Comparison of ENCODE assay signal across 25 mouse cellular contexts in genomic region chr12:16539965-16540661, GRCm38 (mm10).
DNase-seq lines count a peak whose midpoint lies in the region; ATAC-seq and TF ChIP-seq lines count a peak whose summit lies in the region.
"Had no signal": no experiment of that assay in that cellular context is flagged by ENCODE, and none has a peak within 500 bp of the region (broad histone marks: within the 10 kb centered on the region; RNA-seq: fewer than 3 reads in every experiment).

No protein-coding gene starts in this region.

- H3K36me3 ChIP-seq in liver, adult 2 months (ENCODE audit: control insufficient read depth, insufficient read depth, low read length) = peaks cover 81% of the 10 kb centered on the region
- H3K36me3 ChIP-seq in embryonic facial prominence, embryonic 13.5 days = peaks cover 47% of the 10 kb centered on the region
- H3K36me3 ChIP-seq in limb, embryonic 10.5 days = peaks cover 44% of the 10 kb centered on the region

- no peak for ATAC-seq in embryonic facial prominence, embryonic 13.5 days (ENCODE audit: insufficient number of reproducible peaks, insufficient read depth, low FRiP score, low TSS enrichment, low read depth)
- ATAC-seq in megakaryocyte progenitor cell, adult 5-6 weeks (replicated peaks; ENCODE audit: poor library complexity) = peak; percentile 52; the same call in 1 of the 2 replicates
- ATAC-seq: forebrain, embryonic 14.5 days had no signal

- no peaks in the 10 kb centered on the region for H3K27me3 ChIP-seq in liver, adult 2 months (ENCODE audit: control insufficient read depth, insufficient read depth, low read length)
- no peaks in the 10 kb centered on the region for H3K27me3 ChIP-seq in embryonic facial prominence, embryonic 13.5 days
- H3K27me3 ChIP-seq in limb, embryonic 10.5 days (ENCODE audit: low read depth, poor library complexity, severe bottlenecking) = no peaks in the 10 kb centered on the region
- H3K27me3 ChIP-seq: heart, embryonic 15.5 days had no signal

- peak; percentile 9 for DNase-seq in liver, adult 2 months (ENCODE audit: extremely low read depth, low read depth, low spot score)
- DNase-seq in liver = no peak
- peak; percentile 51 for DNase-seq in limb, embryonic 10.5 days (ENCODE audit: low spot score)
- no peak for DNase-seq in natural killer cell, adult 2 months (ENCODE audit: low spot score in 2 of 2)
- DNase-seq in right cerebral cortex, postnatal 14 days = no peak
- DNase-seq: adrenal gland, adult 2 months; B cell, adult 2 months; cerebellum, adult 11 months; cerebellum, postnatal 10 days; gastrocnemius, postnatal 25 days; heart, adult 2 months; heart, postnatal 36 days; kidney, adult 11 months; kidney, postnatal 4 days; left cerebral cortex, postnatal 4 days; thymus, adult 2 months had no signal

- no peak for TF ChIP-seq CTCF in liver, adult 2 months (IDR thresholded peaks at IDR 0.05; ENCODE audit: low read depth, low read length)

- no peak overlapping the region for H3K4me3 ChIP-seq in liver, adult 2 months (ENCODE audit: insufficient read depth, low read depth, low read length)
- no peak overlapping the region for H3K4me3 ChIP-seq in embryonic facial prominence, embryonic 13.5 days
- H3K4me3 ChIP-seq in limb, embryonic 10.5 days = no peak overlapping the region
- H3K4me3 ChIP-seq: heart, adult 2 months; heart, embryonic 15.5 days; left cerebral cortex, adult 2 months; midbrain, embryonic 10.5 days had no signal

- no peaks in the 10 kb centered on the region for H3K79me2 ChIP-seq in liver, adult 2 months (ENCODE audit: control insufficient read depth, insufficient read depth, low read length)

- H3K27ac ChIP-seq in liver, adult 2 months (replicated peaks; ENCODE audit: insufficient read depth, low read depth, low read length) = no peak overlapping the region
- H3K27ac ChIP-seq in embryonic facial prominence, embryonic 13.5 days = peak overlapping the region; percentile 60; the same call in 1 of the 2 replicates
- H3K27ac ChIP-seq in limb, embryonic 10.5 days = peak overlapping the region; percentile 76
- H3K27ac ChIP-seq: heart, adult 2 months; heart, embryonic 15.5 days; hindbrain, embryonic 14.5 days; left cerebral cortex, adult 2 months; macrophage; midbrain, embryonic 10.5 days; stomach, postnatal 0 days had no signal

- peaks cover 2% of the 10 kb centered on the region; the same call in 1 of the 2 replicates for H3K4me1 ChIP-seq in liver, adult 2 months (ENCODE audit: control insufficient read depth, insufficient read depth, low read length)
- peaks cover 14% of the 10 kb centered on the region for H3K4me1 ChIP-seq in embryonic facial prominence, embryonic 13.5 days
- H3K4me1 ChIP-seq in limb, embryonic 10.5 days = peaks cover 40% of the 10 kb centered on the region

- no peak for TF ChIP-seq POLR2A in liver, adult 2 months (IDR thresholded peaks at IDR 0.05; ENCODE audit: extremely low read depth, insufficient read depth, low read length)

- WGBS in liver, adult 2 months = 89% methylated on average over 5 of the region's 5 CpGs
- WGBS in embryonic facial prominence, embryonic 13.5 days = 39% methylated on average over 5 of the region's 5 CpGs
- WGBS in limb, embryonic 10.5 days = 74% methylated on average over 5 of the region's 5 CpGs

- no peak overlapping the region for H3K4me2 ChIP-seq in embryonic facial prominence, embryonic 13.5 days
- H3K4me2 ChIP-seq: heart, embryonic 15.5 days; hindbrain, embryonic 14.5 days had no signal

- no peak overlapping the region for H3K9ac ChIP-seq in liver, adult 2 months (ENCODE audit: low read depth, low read length)
- no peak overlapping the region for H3K9ac ChIP-seq in embryonic facial prominence, embryonic 13.5 days
- H3K9ac ChIP-seq: heart, embryonic 15.5 days; hindbrain, embryonic 14.5 days had no signal

- no peaks in the 10 kb centered on the region for H3K9me3 ChIP-seq in embryonic facial prominence, embryonic 13.5 days
- no peaks in the 10 kb centered on the region for H3K9me3 ChIP-seq in limb, embryonic 10.5 days (replicated peaks)
- H3K9me3 ChIP-seq: heart, embryonic 15.5 days; midbrain, embryonic 10.5 days had no signal

Comparison
In these comparisons a context has a peak if more than half of its experiments do, and no peak if none do; other contexts are left out.
1. DNase-seq: peak in liver, adult 2 months (single experiment) and limb, embryonic 10.5 days (single experiment); none in liver (single experiment), natural killer cell, adult 2 months (0 of 2) and right cerebral cortex, postnatal 14 days (single experiment).